Mouse (Mus musculus) forebrain, embryonic 14.5 days (tissue): ENCODE data around the gene Muc5ac. TPM values are rescaled to one million over a fixed set of nuclear protein-coding genes. Genes with fewer than 3 reads are reported as not detected.

Source experiments
- ATAC-seq: fragments of 200-750 bp; cut with Nextera tagmentation; 2 replicates; pipeline ENCODE4 v1.8.0; 2017; ENCODE audit warnings: mild to moderate bottlenecking, moderate library complexity
- DNase-seq: peaks from one replicate; pipeline ENCODE4 v3.0.0-alpha.2; 2015; ENCODE audit warnings: low spot score
- H3K27ac ChIP-seq: fragments of 300-500 bp; sonication (generic); 2 replicates; pipeline ENCODE4 v1.5.1; 2014; ENCODE audit warnings: low read depth, mild to moderate bottlenecking, control low read depth, low read length, moderate library complexity
- H3K27me3 ChIP-seq: fragments of 300-500 bp; sonication (generic); replicated peaks from 2 replicates; pipeline ENCODE4 v1.6.1; 2014; ENCODE audit warnings: low read length, control low read depth, mixed read lengths; ENCODE audit not compliant: control insufficient read depth, insufficient read depth
- H3K36me3 ChIP-seq: fragments of 300-500 bp; sonication (generic); 2 replicates; pipeline ENCODE4 v1.6.1; 2014; ENCODE audit warnings: low read length, control low read depth; ENCODE audit not compliant: control insufficient read depth, insufficient read depth
- H3K4me1 ChIP-seq: fragments of 300-500 bp; sonication (generic); 2 replicates; pipeline ENCODE4 v1.6.1; 2014; ENCODE audit warnings: antibody characterized with exemption, low read length, control low read depth; ENCODE audit not compliant: control insufficient read depth, insufficient read depth
- H3K4me2 ChIP-seq: fragments of 300-500 bp; sonication (generic); 2 replicates; pipeline ENCODE4 v1.6.1; 2014; ENCODE audit warnings: mild to moderate bottlenecking, control low read depth, low read length
- H3K4me3 ChIP-seq: fragments of 300-500 bp; sonication (generic); 2 replicates; pipeline ENCODE4 v1.5.1; 2014; ENCODE audit warnings: low read depth, low read length, control low read depth
- H3K9ac ChIP-seq: fragments of 300-500 bp; sonication (generic); 2 replicates; pipeline ENCODE4 v1.6.1; 2014; ENCODE audit warnings: mild to moderate bottlenecking, low read length, control low read depth, moderate library complexity
- H3K9me3 ChIP-seq: fragments of 300-500 bp; sonication (generic); replicated peaks from 2 replicates; pipeline ENCODE4 v1.6.1; 2016; ENCODE audit warnings: low read length, control low read depth, mixed read lengths; ENCODE audit not compliant: control insufficient read depth
- WGBS: fragments of 180-500 bp; shearing (Covaris S2); extraction: QIAGEN DNeasy Blood & Tissue Kit; methylation state at CpG from one replicate; pipeline ENCODE4 v1.1.7; 2014; 5-methylcytosine and 5-hydroxymethylcytosine counted together
- polyA plus RNA-seq: library from polyadenylated mRNA; unstranded; fragments of >200 nt; fragmentation: Nextera tagmentation; extraction: Ambion mirVana; gene quantifications from 2 replicates; pipeline ENCODE4 v1.2.1, GENCODE M21; 2014

Muc5ac gene
- polyA plus RNA-seq, 1 experiment from 2014 or later: not detected

- DNase-seq: peak; percentile 7
- ATAC-seq: no peak
- no peak overlapping the region for H3K4me3 ChIP-seq
Measured at GRCm38 (mm10) chr7:141818267-141818666, 29.5 kb downstream of the Muc5ac start.

DNA sequence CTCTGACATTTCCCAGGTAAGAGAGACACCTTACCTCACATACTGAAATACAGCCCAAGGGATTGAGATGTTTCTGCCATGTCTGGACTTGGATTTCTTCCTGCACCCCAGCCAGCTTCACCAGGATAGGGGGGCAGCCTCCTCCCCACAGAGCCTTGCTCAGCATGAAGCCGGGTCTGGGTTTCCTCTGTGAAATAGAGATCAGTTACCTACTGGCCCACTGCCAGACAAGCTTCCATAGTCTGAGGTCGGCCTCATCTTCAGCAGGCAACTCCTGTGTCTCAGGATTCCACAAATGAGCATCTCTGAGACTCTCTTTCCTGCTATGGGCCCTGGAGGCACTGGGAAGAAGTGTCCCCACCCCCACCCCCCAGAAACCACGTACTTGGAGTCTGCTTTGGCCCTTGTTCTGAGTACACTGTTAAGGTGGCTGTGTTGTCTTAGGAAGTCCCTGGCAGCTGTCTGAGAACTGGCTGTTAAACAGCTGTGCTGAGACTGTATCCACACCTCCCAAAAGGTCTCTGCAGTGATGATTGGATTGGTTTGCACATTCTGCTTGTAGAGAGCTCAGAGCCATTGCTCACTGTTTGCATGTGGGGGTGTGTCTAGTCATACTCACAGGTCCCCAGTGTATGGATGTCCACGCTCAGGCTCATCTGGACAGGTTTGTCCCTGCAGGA lies 34.0 kb downstream of the Muc5ac start:
- Histone ChIP-seq H3K4me1 (peaks cover under 1% of the 10 kb centered on the region), H3K27me3 (no peaks in the 10 kb centered on the region), H3K9ac (no peak overlapping the region), H3K36me3 (no peaks in the 10 kb centered on the region), H3K9me3 (no peaks in the 10 kb centered on the region), H3K4me2 (no peak overlapping the region), H3K27ac (no peak overlapping the region), H3K4me3 (no peak overlapping the region)
- DNase-seq (peak; percentile 14), ATAC-seq (no peak)
- WGBS: 53% methylated on average over 4 of the region's 4 CpGs

More at GRCm38 (mm10) chr7:141818267-141818666, 29.5 kb downstream of the Muc5ac start:
- Histone ChIP-seq H3K27me3 (no peaks in the 10 kb centered on the region), H3K36me3 (no peaks in the 10 kb centered on the region), H3K27ac (no peak overlapping the region), H3K4me2 (no peak overlapping the region), H3K4me1 (peaks cover 5% of the 10 kb centered on the region), H3K9me3 (no peaks in the 10 kb centered on the region), H3K9ac (no peak overlapping the region)
- 86% methylated on average over 3 of the region's 3 CpGs for WGBS

- Histone ChIP-seq H3K36me3 (no peaks in the 10 kb centered on the region), H3K4me2 (no peak overlapping the region), H3K27me3 (no peaks in the 10 kb centered on the region), H3K4me1 (no peaks in the 10 kb centered on the region), H3K27ac (no peak overlapping the region), H3K9ac (no peak overlapping the region), H3K4me3 (no peak overlapping the region), H3K9me3 (no peaks in the 10 kb centered on the region)
- ATAC-seq (no peak), DNase-seq (no peak)
- 85% methylated on average over 6 of the region's 6 CpGs for WGBS
Measured at GRCm38 (mm10) chr7:141823699-141824098, 34.9 kb downstream of the Muc5ac start.

- no peaks in the 10 kb centered on the region for H3K4me1 ChIP-seq
- ATAC-seq (no peak), DNase-seq (no peak)
- H3K9me3 ChIP-seq: no peaks in the 10 kb centered on the region
- H3K36me3 ChIP-seq: no peaks in the 10 kb centered on the region
- H3K4me3 ChIP-seq: no peak overlapping the region
- no peaks in the 10 kb centered on the region for H3K27me3 ChIP-seq
- 93% methylated on average over 9 of the region's 9 CpGs for WGBS
- H3K9ac ChIP-seq: no peak overlapping the region
- H3K4me2 ChIP-seq: no peak overlapping the region
- H3K27ac ChIP-seq: no peak overlapping the region
Measured at GRCm38 (mm10) chr7:141824398-141824797, 35.6 kb downstream of the Muc5ac start.

DNA sequence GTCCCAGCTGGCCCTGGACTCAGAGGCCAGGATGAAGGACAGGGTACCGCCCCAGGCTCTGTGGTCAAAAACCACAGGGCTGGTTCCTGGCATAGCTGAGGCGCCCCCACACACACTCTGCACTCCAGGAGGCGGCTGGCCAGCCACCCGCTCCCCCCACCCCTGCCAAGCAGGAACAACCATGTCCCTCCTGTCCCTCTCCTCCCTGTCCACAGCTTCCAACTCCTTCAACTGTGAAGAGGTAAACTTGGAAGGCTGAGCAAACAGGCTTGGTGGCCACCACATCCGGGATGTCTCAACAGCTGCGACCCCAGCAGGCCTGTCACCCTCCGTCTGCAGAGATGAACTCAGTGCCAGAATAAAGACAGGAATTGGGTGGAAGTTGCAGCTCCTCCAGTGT lies 47.2 kb downstream of the Muc5ac start:
- no peaks in the 10 kb centered on the region for H3K4me1 ChIP-seq
- no peak overlapping the region for H3K4me2 ChIP-seq
- no peak overlapping the region for H3K4me3 ChIP-seq
- no peaks in the 10 kb centered on the region for H3K27me3 ChIP-seq
- H3K9me3 ChIP-seq: no peaks in the 10 kb centered on the region
- 88% methylated on average over 7 of the region's 7 CpGs for WGBS
- DNase-seq (no peak), ATAC-seq (no peak)
- no peak overlapping the region for H3K9ac ChIP-seq
- no peak overlapping the region for H3K27ac ChIP-seq
- H3K36me3 ChIP-seq: no peaks in the 10 kb centered on the region

DNA sequence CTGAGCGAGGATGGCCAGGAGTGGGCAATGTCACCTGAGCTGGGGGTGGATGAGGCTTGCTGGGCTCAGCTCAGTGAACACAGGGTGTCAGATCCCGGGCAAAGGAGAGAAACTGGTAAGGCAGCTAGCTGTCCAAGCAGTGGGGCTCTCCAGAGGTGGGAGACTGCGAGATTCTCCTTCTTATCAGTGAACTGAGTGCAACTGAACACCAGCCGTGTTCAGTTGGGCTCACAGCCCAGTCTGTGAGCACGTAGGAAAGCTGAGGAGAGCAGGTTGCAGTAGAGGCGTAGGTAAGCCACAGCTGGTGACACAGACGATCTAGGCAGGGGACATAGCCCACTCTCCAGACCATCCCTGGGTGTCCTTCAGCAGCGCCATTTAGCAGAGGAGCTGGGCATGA lies 47.7 kb downstream of the Muc5ac start:
- no peak for ATAC-seq
- H3K9me3 ChIP-seq: no peaks in the 10 kb centered on the region
- no peak overlapping the region for H3K4me3 ChIP-seq
- no peaks in the 10 kb centered on the region for H3K27me3 ChIP-seq
- H3K9ac ChIP-seq: no peak overlapping the region
- no peaks in the 10 kb centered on the region for H3K36me3 ChIP-seq
- WGBS: 81% methylated on average over 8 of the region's 8 CpGs
- H3K27ac ChIP-seq: no peak overlapping the region
- no peaks in the 10 kb centered on the region for H3K4me1 ChIP-seq
- H3K4me2 ChIP-seq: no peak overlapping the region
- no peak for DNase-seq

DNA sequence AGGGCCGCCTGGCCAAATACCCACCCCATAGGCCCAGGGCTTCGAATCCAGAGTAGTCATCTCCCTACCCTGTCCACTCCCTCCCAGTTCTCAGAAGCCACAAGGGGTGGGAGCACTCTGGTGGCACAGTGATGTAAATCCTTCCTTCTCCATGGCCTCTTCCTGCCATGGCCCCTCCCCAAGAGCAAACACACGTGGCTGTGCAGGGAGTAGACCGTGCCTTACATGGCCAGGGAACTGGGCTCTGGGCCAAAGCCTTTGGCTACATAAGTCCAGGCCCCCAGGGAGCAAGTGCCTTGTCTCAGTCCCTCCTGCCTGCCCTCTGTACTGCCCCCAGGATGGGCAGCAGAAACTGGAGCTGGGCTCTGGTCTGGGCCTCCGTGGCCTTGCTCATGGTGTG lies 50.0 kb downstream of the Muc5ac start, which contains the start of gene Muc5b:
Gene Muc5b (plus strand): TSS at position 292 of the 400 bp plus-strand sequence.
- H3K36me3 ChIP-seq: no peaks in the 10 kb centered on the region
- H3K4me1 ChIP-seq: no peaks in the 10 kb centered on the region
- peak; percentile 12 for DNase-seq
- no peak within 1 kb of the TSS for H3K27ac ChIP-seq
- no peak within 1 kb of the TSS for H3K9ac ChIP-seq
- no peak within 1 kb of the TSS for H3K4me3 ChIP-seq
- ATAC-seq: no peak
- H3K27me3 ChIP-seq: no peaks in the 10 kb centered on the region
- H3K4me2 ChIP-seq: no peak within 1 kb of the TSS
- WGBS: 66% methylated on average over 5 of the region's 5 CpGs
- H3K9me3 ChIP-seq: no peaks in the 10 kb centered on the region

DNA sequence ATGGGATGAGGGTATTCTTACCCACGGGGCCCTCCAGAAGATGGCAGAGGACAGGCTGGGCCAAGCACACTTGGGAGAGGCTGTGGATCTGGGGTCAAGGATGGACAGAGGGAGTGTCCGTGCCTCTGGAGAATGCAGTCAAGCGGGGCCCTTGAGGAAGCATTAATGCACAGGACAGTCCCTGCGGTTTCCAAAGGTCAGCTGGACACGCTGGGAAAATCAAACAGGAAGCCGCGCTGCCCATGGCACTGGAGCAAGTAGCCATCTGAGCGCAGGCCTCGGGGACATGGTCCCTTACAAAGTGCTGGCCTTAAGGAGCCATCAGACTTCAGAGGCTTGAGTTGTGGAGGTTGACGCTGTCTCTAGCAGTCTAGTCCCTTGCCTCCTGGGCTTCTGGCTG lies 51.6 kb downstream of the Muc5ac start:
- Histone ChIP-seq H3K27ac (no peak overlapping the region), H3K36me3 (no peaks in the 10 kb centered on the region), H3K9ac (no peak overlapping the region), H3K4me2 (no peak overlapping the region), H3K27me3 (no peaks in the 10 kb centered on the region), H3K4me1 (no peaks in the 10 kb centered on the region), H3K4me3 (no peak overlapping the region), H3K9me3 (no peaks in the 10 kb centered on the region)
- 87% methylated on average over 10 of the region's 10 CpGs for WGBS
- DNase-seq (no peak), ATAC-seq (no peak)

- Histone ChIP-seq H3K9ac (no peak overlapping the region), H3K36me3 (no peaks in the 10 kb centered on the region), H3K4me2 (no peak overlapping the region), H3K9me3 (no peaks in the 10 kb centered on the region), H3K27me3 (no peaks in the 10 kb centered on the region), H3K4me1 (no peaks in the 10 kb centered on the region), H3K4me3 (no peak overlapping the region), H3K27ac (no peak overlapping the region)
- ATAC-seq (no peak), DNase-seq (no peak)
- 86% methylated on average over 4 of the region's 4 CpGs for WGBS
Measured at GRCm38 (mm10) chr7:141861046-141861445, 72.3 kb downstream of the Muc5ac start.
